Mouse (Mus musculus): ENCODE data around the gene Ttc25.
"Not testable (repeated sequence)": the region's sequence is repeated elsewhere in the genome, so short reads cannot be mapped to it uniquely, and the experiment has no call there.

Ttc25 gene

GRCm38 (mm10) chr11:100574188-100574587 lies 28.8 kb downstream of the Ttc25 start:
- DNase-seq, result no peak

- peak; percentile 82 for DNase-seq
Measured at GRCm38 (mm10) chr11:100574708-100575483, 29.5 kb downstream of the Ttc25 start, which contains the start of gene Cnp. Gene Cnp, plus strand, starts transcription at chr11:100574904.

- no peak for DNase-seq
Measured at GRCm38 (mm10) chr11:100575484-100575855, 30.1 kb downstream of the Ttc25 start.

- DNase-seq, result no peak
Measured at GRCm38 (mm10) chr11:100576256-100576655, 30.8 kb downstream of the Ttc25 start.

- no peak for DNase-seq
Measured at GRCm38 (mm10) chr11:100577852-100578599, 32.6 kb downstream of the Ttc25 start.

- no peak for DNase-seq
Measured at GRCm38 (mm10) chr11:100579116-100579799, 33.9 kb downstream of the Ttc25 start.

GRCm38 (mm10) chr11:100580275-100580674 lies 34.9 kb downstream of the Ttc25 start:
- DNase-seq, result no peak

- DNase-seq, result no peak
Measured at GRCm38 (mm10) chr11:100581756-100582155, 36.3 kb downstream of the Ttc25 start.

- not testable (repeated sequence) for DNase-seq
Measured at GRCm38 (mm10) chr11:100582413-100582812, 37.0 kb downstream of the Ttc25 start.

- DNase-seq, result no peak
Measured at GRCm38 (mm10) chr11:100582836-100583235, 37.4 kb downstream of the Ttc25 start.

- DNase-seq, result no peak
Measured at GRCm38 (mm10) chr11:100584561-100584961, 39.2 kb downstream of the Ttc25 start.

- no peak for DNase-seq
Measured at GRCm38 (mm10) chr11:100585148-100585547, 39.7 kb downstream of the Ttc25 start.

- DNase-seq, result no peak
Measured at GRCm38 (mm10) chr11:100588462-100588861, 43.1 kb downstream of the Ttc25 start.

- no peak for DNase-seq
Measured at GRCm38 (mm10) chr11:100592346-100593046, 47.1 kb downstream of the Ttc25 start.

GRCm38 (mm10) chr11:100594608-100595007 lies 49.2 kb downstream of the Ttc25 start:
- DNase-seq, result no peak

- no peak for DNase-seq
Measured at GRCm38 (mm10) chr11:100595533-100595932, 50.1 kb downstream of the Ttc25 start.

GRCm38 (mm10) chr11:100598074-100598473 lies 52.7 kb downstream of the Ttc25 start:
- no peak for DNase-seq

GRCm38 (mm10) chr11:100601372-100601771 lies 56.0 kb downstream of the Ttc25 start:
- DNase-seq, result no peak

- DNase-seq, result no peak
Measured at GRCm38 (mm10) chr11:100603155-100603554, 57.7 kb downstream of the Ttc25 start.

- DNase-seq, result no peak
Measured at GRCm38 (mm10) chr11:100603813-100604212, 58.4 kb downstream of the Ttc25 start.

- DNase-seq, result no peak
Measured at GRCm38 (mm10) chr11:100604321-100605005, 59.1 kb downstream of the Ttc25 start.

GRCm38 (mm10) chr11:100605451-100605850 lies 60.0 kb downstream of the Ttc25 start:
- DNase-seq, result no peak
